Mouse (Mus musculus): ENCODE measurements at regions not wholly inside any gene's neighbourhood (a gene's known extent, or its start where the extent isn't known, plus 50 kb on each side); places are given as distances from the start of the nearest gene placed in this dataset.

GRCm38 (mm10) chr6:127236510-127237109 lies 84.6 kb upstream of the Ccnd2 start:
- H3K9ac ChIP-seq (ENCODE audit: low read length), result no peak overlapping the region
- no peak for ATAC-seq (ENCODE audit: low FRiP score, low TSS enrichment)

GRCm38 (mm10) chr6:127237168-127237567 lies 85.2 kb upstream of the Ccnd2 start:
- Histone ChIP-seq H3K9me3 (ENCODE audit: control insufficient read depth, low read length) (no peaks in the 10 kb centered on the region), H3K4me3 (ENCODE audit: low read depth, low read length) (no peak overlapping the region), H3K36me3 (ENCODE audit: control insufficient read depth, insufficient read depth, low read length) (no peaks in the 10 kb centered on the region), H3K27me3 (ENCODE audit: control insufficient read depth, insufficient read depth, low read length) (no peaks in the 10 kb centered on the region), H3K27ac (replicated peaks) (no peak overlapping the region), H3K9ac (ENCODE audit: low read length) (no peak overlapping the region), H3K4me2 (replicated peaks; ENCODE audit: low read depth) (no peak overlapping the region), H3K4me1 (replicated peaks; ENCODE audit: control insufficient read depth, insufficient read depth) (no peaks in the 10 kb centered on the region)
- WGBS, result 59% methylated on average over 12 of the region's 12 CpGs
- TF ChIP-seq EP300 (optimal IDR thresholded peaks at IDR 0.05), result no peak
- no peak for TF ChIP-seq CTCF (IDR thresholded peaks at IDR 0.05; ENCODE audit: low read depth)
- DNase-seq (ENCODE audit: low spot score) (no peak), ATAC-seq (ENCODE audit: low FRiP score, low TSS enrichment) (no peak)

More at GRCm38 (mm10) chr6:127236510-127237109, 84.6 kb upstream of the Ccnd2 start:
- Histone ChIP-seq H3K4me3 (ENCODE audit: low read depth, low read length) (no peak overlapping the region), H3K36me3 (ENCODE audit: control insufficient read depth, insufficient read depth, low read length) (no peaks in the 10 kb centered on the region), H3K27ac (replicated peaks) (no peak overlapping the region), H3K4me1 (replicated peaks; ENCODE audit: control insufficient read depth, insufficient read depth) (no peaks in the 10 kb centered on the region), H3K4me2 (replicated peaks; ENCODE audit: low read depth) (no peak overlapping the region), H3K27me3 (ENCODE audit: control insufficient read depth, insufficient read depth, low read length) (no peaks in the 10 kb centered on the region), H3K9me3 (ENCODE audit: control insufficient read depth, low read length) (no peaks in the 10 kb centered on the region)
- no peak for TF ChIP-seq EP300 (optimal IDR thresholded peaks at IDR 0.05)
- TF ChIP-seq CTCF (IDR thresholded peaks at IDR 0.05; ENCODE audit: low read depth), result no peak
- no peak for DNase-seq (ENCODE audit: low spot score)
- WGBS, result 79% methylated on average over 4 of the region's 4 CpGs

GRCm38 (mm10) chr6:127239529-127240471 lies 87.8 kb upstream of the Ccnd2 start:
- ATAC-seq (ENCODE audit: low FRiP score, low TSS enrichment) (no peak), DNase-seq (ENCODE audit: low spot score) (no peak)
- no peak overlapping the region for H3K4me2 ChIP-seq (replicated peaks; ENCODE audit: low read depth)
- TF ChIP-seq CTCF (IDR thresholded peaks at IDR 0.05; ENCODE audit: low read depth), result no peak
- TF ChIP-seq EP300 (optimal IDR thresholded peaks at IDR 0.05), result no peak
- no peak overlapping the region for H3K9ac ChIP-seq (ENCODE audit: low read length)
- no peaks in the 10 kb centered on the region for H3K27me3 ChIP-seq (ENCODE audit: control insufficient read depth, insufficient read depth, low read length)
- no peaks in the 10 kb centered on the region for H3K4me1 ChIP-seq (replicated peaks; ENCODE audit: control insufficient read depth, insufficient read depth)
- H3K27ac ChIP-seq (replicated peaks), result no peak overlapping the region
- no peak overlapping the region for H3K4me3 ChIP-seq (ENCODE audit: low read depth, low read length)
- WGBS, result 73% methylated on average over 12 of the region's 12 CpGs
- H3K36me3 ChIP-seq (ENCODE audit: control insufficient read depth, insufficient read depth, low read length), result no peaks in the 10 kb centered on the region
- no peaks in the 10 kb centered on the region for H3K9me3 ChIP-seq (ENCODE audit: control insufficient read depth, low read length)

- Histone ChIP-seq H3K36me3 (ENCODE audit: control insufficient read depth, insufficient read depth, low read length) (no peaks in the 10 kb centered on the region), H3K9me3 (ENCODE audit: control insufficient read depth, low read length) (no peaks in the 10 kb centered on the region), H3K4me2 (replicated peaks; ENCODE audit: low read depth) (no peak overlapping the region), H3K4me3 (ENCODE audit: low read depth, low read length) (no peak overlapping the region), H3K9ac (ENCODE audit: low read length) (no peak overlapping the region), H3K27me3 (ENCODE audit: control insufficient read depth, insufficient read depth, low read length) (no peaks in the 10 kb centered on the region), H3K27ac (replicated peaks) (no peak overlapping the region), H3K4me1 (replicated peaks; ENCODE audit: control insufficient read depth, insufficient read depth) (no peaks in the 10 kb centered on the region)
- WGBS, result 87% methylated on average over 19 of the region's 19 CpGs
- ATAC-seq (ENCODE audit: low FRiP score, low TSS enrichment) (no peak), DNase-seq (ENCODE audit: low spot score) (no peak)
- TF ChIP-seq CTCF (IDR thresholded peaks at IDR 0.05; ENCODE audit: low read depth) (no peak), EP300 (optimal IDR thresholded peaks at IDR 0.05) (no peak)
Observed at GRCm38 (mm10) chr6:127240472-127241375, 88.7 kb upstream of the Ccnd2 start.

- DNase-seq (ENCODE audit: low spot score), result no peak
- no peaks in the 10 kb centered on the region for H3K9me3 ChIP-seq (ENCODE audit: control insufficient read depth, low read length)
- H3K36me3 ChIP-seq (ENCODE audit: control insufficient read depth, insufficient read depth, low read length), result no peaks in the 10 kb centered on the region
- WGBS, result 61% methylated on average over 14 of the region's 14 CpGs
- H3K9ac ChIP-seq (ENCODE audit: low read length), result no peak overlapping the region
- H3K27ac ChIP-seq (replicated peaks), result no peak overlapping the region
- H3K27me3 ChIP-seq (ENCODE audit: control insufficient read depth, insufficient read depth, low read length), result no peaks in the 10 kb centered on the region
- no peak overlapping the region for H3K4me2 ChIP-seq (replicated peaks; ENCODE audit: low read depth)
- no peaks in the 10 kb centered on the region for H3K4me1 ChIP-seq (replicated peaks; ENCODE audit: control insufficient read depth, insufficient read depth)
- TF ChIP-seq EP300 (optimal IDR thresholded peaks at IDR 0.05) (no peak), CTCF (IDR thresholded peaks at IDR 0.05; ENCODE audit: low read depth) (no peak)
- no peak for ATAC-seq (ENCODE audit: low FRiP score, low TSS enrichment)
- H3K4me3 ChIP-seq (ENCODE audit: low read depth, low read length), result no peak overlapping the region
Observed at GRCm38 (mm10) chr6:127241693-127242425, 89.9 kb upstream of the Ccnd2 start.

Measured in stomach, postnatal 0 days (tissue).